Mouse (Mus musculus) liver, postnatal 0 days (tissue): Measurements from ENCODE around the gene Tldc1.

Source experiments
- CTCF ChIP-seq: sonication (generic); IDR thresholded peaks from 2 replicates; pipeline ENCODE4 v1.5.1; 2016; ENCODE audit warnings: antibody characterized with exemption, low read depth
- EP300 ChIP-seq: IDR thresholded peaks from 2 replicates; pipeline ENCODE4 v1.6.1; 2016; ENCODE audit warnings: antibody characterized with exemption, low read depth, mild to moderate bottlenecking

GRCm38 (mm10) chr8:119765761-119766444 is 12.3 kb downstream of the Tldc1 start:
- TF ChIP-seq CTCF (no peak), EP300 (no peak)
